Mouse (Mus musculus) ovary, adult 10 weeks (tissue): ENCODE results near the gene Commd9. TPM values are rescaled to one million over a fixed set of nuclear protein-coding genes. Genes with fewer than 3 reads are reported as not detected.

ENCODE experiments used
- polyA plus RNA-seq: library from polyadenylated mRNA; stranded (reverse); fragments of 350-450 nt; fragmentation: Illumina TruSeq; extraction: RNeasy Lipid Tissue Mini Kit (QIAGEN cat#74804); gene quantifications from one replicate; pipeline ENCODE4 v1.2.3, GENCODE M21; 2014

Gene Commd9
- polyA plus RNA-seq, result 0.54 TPM

DNA sequence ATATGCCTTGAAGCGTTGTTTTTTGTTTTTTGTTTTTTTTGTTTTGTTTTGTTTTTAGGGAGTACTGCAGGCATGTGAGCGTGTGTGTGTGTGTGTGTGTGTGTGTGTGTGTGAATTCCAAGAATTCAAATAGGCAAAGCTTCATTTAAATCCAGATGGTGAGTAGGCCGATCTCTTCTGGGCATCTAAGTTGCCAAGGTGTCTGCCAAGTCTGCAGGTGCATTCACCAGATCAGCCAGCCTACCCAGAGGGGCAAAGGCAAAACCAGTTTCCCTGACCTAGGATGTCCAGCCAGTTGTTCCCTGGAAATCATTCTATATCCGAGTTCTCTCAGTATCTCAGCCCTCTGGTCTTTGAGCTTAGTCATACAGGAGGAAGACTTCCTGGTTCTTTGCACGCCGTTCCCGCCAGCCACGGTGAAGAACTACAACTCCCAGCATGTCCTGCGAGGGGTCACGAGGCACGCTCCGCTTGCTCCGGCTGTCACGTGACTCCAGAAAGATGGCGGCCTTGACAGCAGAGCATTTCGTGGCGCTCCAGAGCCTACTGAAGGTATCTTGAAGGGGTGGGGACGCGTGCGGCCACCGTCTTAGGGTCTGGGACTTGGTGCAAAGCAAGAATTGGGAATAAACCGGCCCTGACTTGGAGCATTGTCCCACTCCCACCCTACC is at the start of gene Commd9:
TSS of gene Commd9 (plus strand) at position 480 of the 671 bp plus-strand sequence.

GRCm38 (mm10) chr2:101882998-101883397 is 3.0 kb upstream of the Commd9 start, which contains the start of gene Prr5l:
Gene Prr5l, minus strand, starts transcription at chr2:101883027.

Other genes starting within 250 kb of the Commd9 start
- gene Rag1, start 236.7 kb upstream of the Commd9 start, polyA plus RNA-seq, result 0.43 TPM
- gene B230118H07Rik, start 236.7 kb upstream of the Commd9 start, polyA plus RNA-seq, result 173 TPM
- 38.7 TPM for gene Traf6, start 207.8 kb upstream of the Commd9 start, polyA plus RNA-seq
- 3.4 TPM for gene Prr5l, start 3.2 kb upstream of the Commd9 start, polyA plus RNA-seq